Mouse (Mus musculus) kidney, adult 18-20 months (tissue): ENCODE measurements around the gene Tdp1.

ENCODE experiments used
- DNase-seq: peaks from one replicate; pipeline ENCODE4 v3.0.0; 2021

Tdp1 gene

DNA sequence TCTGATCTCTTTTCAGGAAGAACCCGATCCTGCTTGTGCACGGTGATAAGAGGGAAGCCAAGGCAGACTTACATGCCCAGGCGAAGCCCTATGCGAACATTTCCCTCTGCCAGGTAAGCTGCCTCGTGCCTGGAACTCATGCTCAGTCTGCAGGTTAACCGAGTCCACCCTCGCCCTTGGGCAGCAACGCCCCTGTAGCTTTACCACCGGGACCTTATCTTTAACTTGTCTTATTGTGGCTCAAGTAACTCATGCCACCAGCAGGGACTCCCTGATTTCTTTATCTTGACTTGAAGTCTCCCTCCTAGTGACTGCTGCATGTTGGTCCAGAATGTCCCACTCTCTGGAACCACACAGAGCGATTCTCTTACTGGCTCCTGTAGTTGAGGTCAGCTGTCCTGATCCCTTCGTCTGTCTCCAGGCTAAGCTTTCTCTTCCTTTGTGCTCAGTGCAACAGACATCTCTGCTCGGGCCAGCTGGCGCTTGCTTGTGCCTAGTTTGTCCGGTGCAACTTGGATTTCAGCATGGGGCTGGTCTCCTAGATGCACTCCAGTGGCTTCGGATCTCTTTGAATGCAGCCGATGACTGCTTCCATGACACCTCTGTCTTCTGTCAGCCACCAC, 14.0 kb downstream of the Tdp1 start:
- no peak for DNase-seq

- DNase-seq, result no peak
These were observed 15.7 kb downstream of the Tdp1 start for GRCm38 (mm10) chr12:99899991-99900390.

GRCm38 (mm10) chr12:99901973-99902866, 17.9 kb downstream of the Tdp1 start:
- peak; percentile 20 for DNase-seq

- no peak for DNase-seq
These were observed 18.6 kb downstream of the Tdp1 start for GRCm38 (mm10) chr12:99902867-99903370.

DNA sequence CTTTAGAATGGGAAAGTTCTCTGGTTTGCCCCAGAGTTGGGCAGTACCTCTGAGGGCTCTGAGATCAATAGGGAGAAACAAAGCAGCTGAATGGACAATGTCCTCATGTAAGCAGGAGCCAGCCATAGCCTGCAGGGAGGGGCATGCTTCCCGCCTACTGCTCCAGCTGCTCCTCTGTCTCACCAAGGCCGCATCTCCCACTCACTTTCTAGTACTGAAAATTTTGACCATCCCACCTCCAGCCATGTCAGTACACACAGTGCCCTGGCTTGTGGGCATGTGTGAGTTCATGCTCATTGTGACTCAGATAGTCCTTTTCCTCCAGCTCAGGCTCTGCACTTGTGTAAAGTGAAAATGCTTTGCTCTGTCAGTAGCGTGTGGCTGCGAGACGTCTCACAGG, 20.2 kb downstream of the Tdp1 start:
- DNase-seq, result no peak

DNA sequence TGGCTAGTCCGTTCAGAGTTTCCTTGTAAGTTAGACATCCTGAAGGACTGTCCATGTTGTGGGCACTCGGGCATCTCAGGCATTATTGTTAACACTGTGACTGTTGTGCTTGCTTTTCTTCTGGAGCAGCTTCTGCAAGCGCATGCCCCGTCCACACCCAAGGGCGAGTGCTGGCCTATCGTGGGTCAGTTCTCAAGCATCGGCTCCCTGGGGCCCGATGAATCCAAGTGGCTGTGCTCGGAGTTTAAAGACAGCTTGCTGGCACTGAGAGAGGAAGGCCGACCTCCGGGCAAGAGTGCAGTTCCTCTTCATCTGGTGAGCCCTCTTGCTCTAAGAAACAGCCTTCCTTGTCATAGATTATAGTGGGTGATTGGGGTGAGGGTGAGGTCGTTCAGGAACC, 27.1 kb downstream of the Tdp1 start:
- peak; percentile 28 for DNase-seq

DNA sequence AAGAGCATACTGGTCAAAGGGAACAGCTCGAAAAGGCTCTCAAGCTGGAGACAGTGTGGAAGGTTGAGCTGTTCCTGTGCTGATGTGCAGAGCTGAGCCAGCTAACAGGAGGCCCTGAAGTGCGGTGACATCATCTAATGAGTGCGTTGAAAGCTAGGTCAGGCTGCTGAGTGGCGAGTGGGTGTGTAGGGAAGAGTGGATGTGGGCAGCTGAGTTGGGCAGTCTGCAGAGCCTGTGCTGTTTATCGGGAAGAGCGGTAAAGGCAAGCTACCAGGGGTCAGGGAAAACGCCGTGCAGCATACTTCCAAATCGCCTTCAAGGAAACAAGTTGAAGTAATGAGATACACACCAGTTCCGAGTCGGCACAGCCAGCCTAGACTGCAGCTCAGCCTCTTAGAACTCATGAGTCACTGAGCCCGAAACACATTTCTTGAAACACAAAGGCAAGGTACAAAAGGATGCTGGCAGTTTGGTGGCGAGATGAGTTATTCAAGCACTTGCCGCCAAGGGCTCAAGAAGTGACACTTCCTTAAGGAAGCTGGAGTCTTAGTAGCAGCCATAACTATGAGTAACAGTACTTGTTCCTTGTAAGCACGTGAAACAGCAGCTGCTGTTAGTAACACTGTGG, 33.6 kb downstream of the Tdp1 start:
- DNase-seq, result no peak

- no peak for DNase-seq
These were observed 35.3 kb downstream of the Tdp1 start for GRCm38 (mm10) chr12:99919636-99920035.

DNA sequence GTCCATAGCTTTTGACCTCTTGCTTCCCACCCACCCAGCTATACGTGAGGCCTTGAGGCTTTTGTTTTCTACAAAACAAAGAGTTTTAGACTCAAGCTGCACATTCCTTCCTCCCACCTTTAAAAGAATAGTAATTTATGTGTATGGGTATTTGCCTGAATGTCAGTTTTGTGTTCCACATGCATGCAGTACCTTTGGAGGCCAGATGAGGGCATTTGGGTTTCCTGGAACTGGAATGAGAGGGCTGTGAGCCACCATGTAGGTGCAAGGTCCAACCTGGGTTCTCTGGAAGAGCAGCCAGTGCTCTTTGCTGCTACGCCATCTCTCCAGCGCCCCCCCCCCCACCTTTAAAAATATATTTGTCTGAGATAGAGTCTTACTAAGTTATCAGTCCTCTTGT, 36.7 kb downstream of the Tdp1 start:
- no peak for DNase-seq

- DNase-seq, result no peak
These were observed 38.9 kb downstream of the Tdp1 start for GRCm38 (mm10) chr12:99923131-99923606.

- no peak for DNase-seq
These were observed 39.4 kb downstream of the Tdp1 start for GRCm38 (mm10) chr12:99923703-99924102.

GRCm38 (mm10) chr12:99928311-99928710, 44.0 kb downstream of the Tdp1 start:
- DNase-seq, result no peak

DNA sequence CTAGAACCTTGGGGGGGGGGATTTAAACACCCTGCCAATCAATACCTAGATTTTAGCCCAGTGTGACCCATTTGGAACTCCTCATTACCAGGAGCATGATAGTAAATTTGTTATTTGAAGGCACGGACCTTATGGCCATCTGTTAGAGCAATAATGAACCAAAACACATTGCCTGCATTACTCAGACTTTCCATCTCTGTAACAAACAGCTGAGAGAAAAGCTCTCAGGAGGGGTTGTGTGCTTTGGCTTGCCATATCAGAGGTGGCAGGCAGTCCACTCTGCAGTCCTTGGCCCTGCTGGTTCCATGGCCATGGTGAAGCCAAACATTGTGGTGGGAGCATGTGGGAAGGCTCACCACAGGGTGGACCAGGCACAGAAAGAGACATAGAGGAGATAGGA, 44.8 kb downstream of the Tdp1 start:
- no peak for DNase-seq

DNA sequence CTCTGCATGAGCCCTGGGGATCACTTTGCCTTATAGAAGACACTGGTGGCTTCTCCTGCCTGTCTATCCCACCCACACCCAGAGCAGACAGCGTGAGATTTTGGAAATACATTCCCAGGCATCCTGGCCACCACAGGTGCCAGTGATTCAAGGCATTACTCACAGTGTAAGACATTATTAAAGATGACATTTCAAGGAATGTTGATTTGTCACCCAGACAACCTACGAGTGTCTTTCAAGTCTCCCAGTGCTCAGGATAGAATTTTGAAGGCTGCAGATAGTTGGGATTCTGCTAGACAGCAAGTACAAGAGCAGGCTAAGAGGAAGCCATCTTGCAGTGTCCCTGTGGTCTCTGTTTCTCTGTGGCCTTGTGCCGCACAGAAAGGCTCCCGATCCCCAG, 47.9 kb downstream of the Tdp1 start:
- no peak for DNase-seq

- no peak for DNase-seq
These were observed 49.3 kb downstream of the Tdp1 start for GRCm38 (mm10) chr12:99933630-99934029.

GRCm38 (mm10) chr12:99935403-99935802, 51.1 kb downstream of the Tdp1 start:
- no peak for DNase-seq

GRCm38 (mm10) chr12:99938476-99938875, 54.2 kb downstream of the Tdp1 start:
- no peak for DNase-seq

GRCm38 (mm10) chr12:99939179-99939578, 54.9 kb downstream of the Tdp1 start:
- DNase-seq, result no peak

DNA sequence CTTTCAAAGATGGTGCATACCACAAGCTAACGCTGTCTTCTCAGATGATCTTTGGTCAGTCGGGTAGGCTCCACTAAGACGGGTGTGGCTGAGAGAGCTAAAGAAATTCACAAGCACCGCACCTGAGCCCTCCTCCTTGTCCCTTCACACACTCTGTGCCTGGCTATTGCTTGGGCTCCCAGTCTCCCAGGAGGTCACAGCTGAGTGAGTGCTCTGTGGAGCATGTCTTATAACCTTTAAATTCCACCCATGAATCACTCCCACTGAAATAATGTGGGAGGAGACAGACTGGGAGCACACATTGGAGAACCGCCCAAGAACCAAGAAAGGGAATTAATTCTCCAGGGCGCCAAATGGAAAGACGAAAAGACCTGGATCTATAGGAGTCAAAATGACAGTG, 56.4 kb downstream of the Tdp1 start:
- DNase-seq, result peak; percentile 57

DNA sequence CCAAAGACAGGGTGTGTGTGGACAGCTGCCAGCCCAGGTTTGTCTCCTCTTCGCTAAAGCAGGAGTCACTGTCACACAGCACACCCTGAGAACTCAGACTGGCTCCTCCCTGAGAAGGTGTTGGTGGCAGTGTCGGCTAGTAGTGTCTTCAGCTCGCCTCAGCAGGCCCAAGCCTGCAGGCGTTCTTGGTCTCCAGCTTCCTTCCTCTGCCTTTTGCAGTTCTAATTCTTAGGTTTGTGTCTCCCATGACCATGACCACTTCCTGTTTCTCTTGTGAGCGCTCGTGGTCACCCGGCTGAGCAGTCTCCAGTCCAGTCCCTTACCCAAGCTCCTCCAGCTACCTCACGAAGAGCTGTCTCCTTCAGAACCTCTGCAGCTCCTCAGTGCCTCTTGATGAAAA, 58.1 kb downstream of the Tdp1 start:
- DNase-seq, result no peak

- peak; percentile 40 for DNase-seq
These were observed 68.6 kb downstream of the Tdp1 start for GRCm38 (mm10) chr12:99952928-99953327.

DNA sequence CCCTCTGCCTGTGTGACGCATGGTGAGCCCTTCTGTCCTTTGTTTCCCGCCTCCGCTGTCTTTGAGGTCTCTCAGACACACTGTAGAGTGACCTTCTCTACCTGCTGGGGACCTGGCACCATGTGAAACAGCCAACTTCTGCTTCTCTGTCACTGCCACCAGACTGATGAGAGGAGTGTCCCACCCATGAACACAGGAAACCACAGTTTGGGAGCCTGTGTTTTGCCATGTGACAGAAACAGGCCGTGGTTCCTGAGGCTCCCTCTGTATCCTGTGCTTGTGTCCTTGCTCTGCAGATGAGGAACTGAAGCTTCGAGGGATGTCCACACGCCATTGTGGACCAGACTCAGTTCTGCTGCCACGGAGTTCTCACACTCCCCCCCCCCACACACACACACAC, 72.1 kb downstream of the Tdp1 start:
- no peak for DNase-seq
